Mouse (Mus musculus) gastrocnemius, postnatal 25 days (tissue): ENCODE data around the gene Erc1. TPM values are rescaled to one million over a fixed set of nuclear protein-coding genes. Genes with fewer than 3 reads are reported as not detected.
A peak's percentile ranks its signal among the peaks of the same experiment; 100 is the strongest.

ENCODE experiments used
- DNase-seq: peaks from one replicate; pipeline ENCODE4 v3.0.0; 2022
- total RNA-seq, 2 experiments: library from RNA; stranded (reverse); gene quantifications; 1 replicate in 1 of 2; 2 replicates in 1 of 2; pipeline ENCODE4 v1.2.3; 2021

Gene Erc1
- total RNA-seq, 2 experiments from 2014 or later, result 21.2 to 25.7 TPM

- no peak for DNase-seq
These were observed 39.1 kb downstream of the Erc1 start for GRCm38 (mm10) chr6:119808726-119809505.

- DNase-seq, result no peak
These were observed 44.7 kb downstream of the Erc1 start for GRCm38 (mm10) chr6:119803239-119803638.

- no peak for DNase-seq
These were observed 51.0 kb downstream of the Erc1 start for GRCm38 (mm10) chr6:119796911-119797486.

GRCm38 (mm10) chr6:119796291-119796690 is 51.7 kb downstream of the Erc1 start:
- DNase-seq, result no peak

GRCm38 (mm10) chr6:119792562-119792961 is 55.4 kb downstream of the Erc1 start:
- no peak for DNase-seq

GRCm38 (mm10) chr6:119782416-119782815 is 65.6 kb downstream of the Erc1 start:
- no peak for DNase-seq

GRCm38 (mm10) chr6:119781109-119781508 is 66.9 kb downstream of the Erc1 start:
- DNase-seq, result no peak

GRCm38 (mm10) chr6:119768778-119769177 is 79.2 kb downstream of the Erc1 start:
- no peak for DNase-seq

GRCm38 (mm10) chr6:119764355-119764754 is 83.6 kb downstream of the Erc1 start:
- no peak for DNase-seq

GRCm38 (mm10) chr6:119759866-119760265 is 88.1 kb downstream of the Erc1 start:
- no peak for DNase-seq

GRCm38 (mm10) chr6:119758490-119758889 is 89.5 kb downstream of the Erc1 start:
- no peak for DNase-seq

- DNase-seq, result no peak
These were observed 90.2 kb downstream of the Erc1 start for GRCm38 (mm10) chr6:119757796-119758195.

GRCm38 (mm10) chr6:119755866-119756265 is 92.1 kb downstream of the Erc1 start:
- DNase-seq, result no peak

- DNase-seq, result no peak
These were observed 98.8 kb downstream of the Erc1 start for GRCm38 (mm10) chr6:119749093-119749635.

- no peak for DNase-seq
These were observed 106.1 kb downstream of the Erc1 start for GRCm38 (mm10) chr6:119741861-119742260.

GRCm38 (mm10) chr6:119740541-119740940 is 107.4 kb downstream of the Erc1 start:
- no peak for DNase-seq

- DNase-seq, result no peak
These were observed 109.2 kb downstream of the Erc1 start for GRCm38 (mm10) chr6:119738638-119739375.

- no peak for DNase-seq
These were observed 110.3 kb downstream of the Erc1 start for GRCm38 (mm10) chr6:119737716-119738115.

GRCm38 (mm10) chr6:119735937-119736336 is 112.0 kb downstream of the Erc1 start:
- DNase-seq, result peak; percentile 15

GRCm38 (mm10) chr6:119731155-119731554 is 116.8 kb downstream of the Erc1 start:
- no peak for DNase-seq

GRCm38 (mm10) chr6:119715234-119715633 is 132.7 kb downstream of the Erc1 start:
- no peak for DNase-seq

GRCm38 (mm10) chr6:119713961-119714360 is 134.0 kb downstream of the Erc1 start:
- no peak for DNase-seq

GRCm38 (mm10) chr6:119712486-119712885 is 135.5 kb downstream of the Erc1 start:
- no peak for DNase-seq
